10 mouse cellular contexts compared by ENCODE assay signal in genomic region chr8:125423861-125424260, GRCm38 (mm10).
DNase-seq lines count a peak whose midpoint lies in the region; ATAC-seq lines count a peak whose summit lies in the region.
"Had no signal": no experiment of that assay in that cellular context is flagged by ENCODE, and none has a peak within 500 bp of the region (broad histone marks: within the 10 kb centered on the region; RNA-seq: fewer than 3 reads in every experiment).

No protein-coding gene starts in this region.

- H3K27ac ChIP-seq in neural tube, embryonic 11.5 days (ENCODE audit: low read depth, low read length): no peak overlapping the region
- H3K27ac ChIP-seq in heart, embryonic 15.5 days: peak overlapping the region; percentile 15; the same call in 1 of the 2 replicates
- H3K27ac ChIP-seq: stomach, embryonic 15.5 days had no signal

- intact Hi-C loops in left cerebral cortex, postnatal 4 days (cut with DNase I): no loop called here

- H3K4me2 ChIP-seq in neural tube, embryonic 11.5 days (ENCODE audit: low read depth): no peak overlapping the region
- H3K4me2 ChIP-seq in heart, embryonic 15.5 days: no peak overlapping the region
- H3K4me2 ChIP-seq: stomach, embryonic 15.5 days had no signal

- no peaks in the 10 kb centered on the region for H3K9me3 ChIP-seq in neural tube, embryonic 11.5 days (ENCODE audit: control insufficient read depth, low read length)
- H3K9me3 ChIP-seq in heart, embryonic 15.5 days (replicated peaks): no peaks in the 10 kb centered on the region
- H3K9me3 ChIP-seq: stomach, embryonic 15.5 days had no signal

- no peak overlapping the region for H3K4me3 ChIP-seq in neural tube, embryonic 11.5 days (ENCODE audit: low read depth, low read length)
- H3K4me3 ChIP-seq in heart, embryonic 15.5 days: no peak overlapping the region
- H3K4me3 ChIP-seq: stomach, embryonic 15.5 days had no signal

- no peaks in the 10 kb centered on the region for H3K4me1 ChIP-seq in neural tube, embryonic 11.5 days (ENCODE audit: control insufficient read depth, insufficient read depth, low read length)
- peaks cover 22% of the 10 kb centered on the region for H3K4me1 ChIP-seq in heart, embryonic 15.5 days (replicated peaks)
- H3K4me1 ChIP-seq: stomach, embryonic 15.5 days had no signal

- H3K27me3 ChIP-seq in neural tube, embryonic 11.5 days (ENCODE audit: control insufficient read depth, insufficient read depth, low read length): no peaks in the 10 kb centered on the region
- H3K27me3 ChIP-seq in heart, embryonic 15.5 days: no peaks in the 10 kb centered on the region
- H3K27me3 ChIP-seq: stomach, embryonic 15.5 days had no signal

- 0 out of 2 replicates have a peak, but pooled peaks have one; percentile 23 for ATAC-seq in neural tube, embryonic 11.5 days (ENCODE audit: insufficient read depth, low FRiP score, low TSS enrichment)
- ATAC-seq in heart, embryonic 15.5 days (replicated peaks; ENCODE audit: insufficient number of reproducible peaks, insufficient read depth, low FRiP score, low read depth): no peak

- 58% methylated on average over 10 of the region's 10 CpGs for WGBS in neural tube, embryonic 11.5 days
- 52% methylated on average over 10 of the region's 10 CpGs for WGBS in heart, embryonic 15.5 days

- no peak for DNase-seq in neural tube, embryonic 11.5 days (ENCODE audit: low spot score)
- no peak for DNase-seq in neural tube, embryonic 10.5 days (ENCODE audit: extremely low spot score, low spot score)
- peak; percentile 13 to 23 for DNase-seq in kidney, postnatal 36 days
- peak; percentile 59 for DNase-seq in retina, postnatal 1 day
- no peak for DNase-seq in lung, postnatal 25 days (ENCODE audit: low spot score)
- DNase-seq in frontal cortex, postnatal 25 days (ENCODE audit: low spot score in 2 of 2): no peak
- no peak for DNase-seq in left cerebral cortex, postnatal 4 days
- DNase-seq: cerebellum, adult 11-12 months had no signal

- no peak overlapping the region for H3K9ac ChIP-seq in neural tube, embryonic 11.5 days (ENCODE audit: low read length)
- no peak overlapping the region for H3K9ac ChIP-seq in heart, embryonic 15.5 days
- H3K9ac ChIP-seq: stomach, embryonic 15.5 days had no signal

- H3K36me3 ChIP-seq in neural tube, embryonic 11.5 days (ENCODE audit: control insufficient read depth, insufficient read depth, low read length): peaks cover 3% of the 10 kb centered on the region; the same call in 1 of the 2 replicates
- peaks cover 36% of the 10 kb centered on the region for H3K36me3 ChIP-seq in heart, embryonic 15.5 days
- H3K36me3 ChIP-seq: stomach, embryonic 15.5 days had no signal

Comparison
In these comparisons a context has a peak if more than half of its experiments do, and no peak if none do; other contexts are left out.
1. DNase-seq: peak in kidney, postnatal 36 days (2 of 2) and retina, postnatal 1 day (single experiment); none in neural tube, embryonic 11.5 days (single experiment), neural tube, embryonic 10.5 days (single experiment), lung, postnatal 25 days (single experiment), frontal cortex, postnatal 25 days (0 of 2) and left cerebral cortex, postnatal 4 days (single experiment).